Mouse (Mus musculus) limb, embryonic 12.5 days (tissue): Measurements from ENCODE around the gene Cct7. TPM values are rescaled to one million over a fixed set of nuclear protein-coding genes. Genes with fewer than 3 reads are reported as not detected.

Source experiments
- ATAC-seq: fragments of 200-750 bp; cut with Nextera tagmentation; 2 replicates; pipeline ENCODE4 v1.8.0; 2017; ENCODE audit warnings: low read depth, moderate TSS enrichment; ENCODE audit not compliant: insufficient number of reproducible peaks, insufficient read depth, low FRiP score, low TSS enrichment
- H3K27ac ChIP-seq: fragments of 300-500 bp; sonication (generic); 2 replicates; pipeline ENCODE4 v1.5.1; 2016; ENCODE audit warnings: mild to moderate bottlenecking, moderate library complexity
- H3K27me3 ChIP-seq: fragments of 300-500 bp; sonication (generic); 2 replicates; pipeline ENCODE4 v1.6.1; 2016; ENCODE audit warnings: mild to moderate bottlenecking, moderate library complexity
- H3K36me3 ChIP-seq: fragments of 300-500 bp; sonication (generic); 2 replicates; pipeline ENCODE4 v1.6.1; 2016; ENCODE audit warnings: mild to moderate bottlenecking, moderate library complexity
- H3K4me1 ChIP-seq: fragments of 300-500 bp; sonication (generic); replicated peaks from 2 replicates; pipeline ENCODE4 v1.6.1; 2016
- H3K4me2 ChIP-seq: fragments of 300-500 bp; sonication (generic); 2 replicates; pipeline ENCODE4 v1.6.1; 2016; ENCODE audit warnings: mild to moderate bottlenecking, moderate library complexity
- H3K4me3 ChIP-seq: fragments of 300-500 bp; sonication (generic); replicated peaks from 2 replicates; pipeline ENCODE4 v1.5.1; 2016; ENCODE audit warnings: mild to moderate bottlenecking
- H3K9ac ChIP-seq: fragments of 300-500 bp; sonication (generic); replicated peaks from 2 replicates; pipeline ENCODE4 v1.6.1; 2016; ENCODE audit warnings: mild to moderate bottlenecking, moderate library complexity
- H3K9me3 ChIP-seq: fragments of 300-500 bp; sonication (generic); 2 replicates; pipeline ENCODE4 v1.6.1; 2016; ENCODE audit warnings: mild to moderate bottlenecking, moderate library complexity
- WGBS: fragments of 180-500 bp; shearing (Covaris S2); methylation state at CpG from one replicate; pipeline ENCODE4 v1.1.7; 2016; 5-methylcytosine and 5-hydroxymethylcytosine counted together
- polyA plus RNA-seq: library from polyadenylated mRNA; unstranded; fragments of >200 nt; fragmentation: Nextera tagmentation; extraction: Ambion mirVana; gene quantifications from 2 replicates; pipeline ENCODE4 v1.2.1, GENCODE M21; 2016

The Cct7 gene
- polyA plus RNA-seq, 1 experiment from 2014 or later = 557 TPM

DNA sequence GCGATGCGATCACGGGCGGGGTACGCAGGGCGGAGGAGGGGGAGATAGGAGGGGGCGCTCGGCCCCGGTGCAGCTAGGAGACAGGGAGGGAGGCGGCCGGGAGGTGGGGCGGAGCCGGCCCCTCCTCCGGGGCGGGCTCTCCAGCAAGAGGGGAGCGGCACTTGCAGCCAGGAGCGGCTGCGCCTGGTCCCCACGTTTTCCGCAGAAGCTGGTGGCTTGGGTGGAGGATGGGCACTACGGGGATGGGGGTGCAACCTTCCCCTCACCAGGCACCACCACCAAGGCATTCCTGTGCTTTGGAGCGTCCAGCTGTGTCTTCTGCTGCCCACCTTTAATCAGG lies 51.6 kb downstream of the Cct7 start, which contains the start of gene Fbxo41:
TSS of gene Fbxo41 (minus strand) at position 84 of the 340 bp plus-strand sequence.
- peak within 1 kb of the TSS; percentile 75 for H3K9ac ChIP-seq
- peak within 1 kb of the TSS; percentile 94 for H3K4me2 ChIP-seq
- 0 out of 2 replicates have a peak within 1 kb of the TSS, but pooled peaks have one; percentile 50 for H3K27ac ChIP-seq
- ATAC-seq = peak; percentile 64
- H3K9me3 ChIP-seq = no peaks in the 10 kb centered on the region
- H3K4me3 ChIP-seq = peak within 1 kb of the TSS; percentile 74
- under 1% methylated on average over 22 of the region's 22 CpGs for WGBS
- H3K4me1 ChIP-seq = peaks cover 17% of the 10 kb centered on the region
- H3K36me3 ChIP-seq = no peaks in the 10 kb centered on the region
- peaks cover 61% of the 10 kb centered on the region for H3K27me3 ChIP-seq

- H3K9me3 ChIP-seq = no peaks in the 10 kb centered on the region
- no peaks in the 10 kb centered on the region for H3K36me3 ChIP-seq
- H3K27ac ChIP-seq = no peak overlapping the region
- H3K9ac ChIP-seq = no peak overlapping the region
- H3K4me3 ChIP-seq = no peak overlapping the region
- ATAC-seq = no peak
- H3K4me2 ChIP-seq = no peak overlapping the region
- H3K4me1 ChIP-seq = peaks cover 17% of the 10 kb centered on the region
- WGBS = 77% methylated on average over 2 of the region's 2 CpGs
- peaks cover 80% of the 10 kb centered on the region for H3K27me3 ChIP-seq
Measured at GRCm38 (mm10) chr6:85504908-85505307, 53.6 kb downstream of the Cct7 start.

DNA sequence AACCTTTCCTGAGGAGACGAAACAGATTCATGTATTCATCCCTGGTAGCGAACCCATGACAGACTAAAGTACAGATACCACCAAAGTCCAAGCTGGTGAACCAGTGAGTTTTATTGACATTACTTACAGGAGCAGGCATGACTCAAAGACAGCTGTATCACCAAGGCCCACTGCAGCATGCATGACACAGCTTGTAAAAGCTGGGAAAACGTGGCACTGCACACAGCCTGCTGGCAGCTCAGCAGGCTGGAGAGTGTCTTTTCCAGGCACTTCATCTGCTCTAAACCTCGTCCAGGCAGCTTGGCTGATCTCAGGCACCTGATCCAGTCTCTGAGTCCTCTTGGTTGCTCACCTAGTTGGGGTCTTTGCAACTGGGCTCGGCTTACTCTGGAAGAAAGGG lies 57.3 kb downstream of the Cct7 start:
- WGBS = 44% methylated on average over 5 of the region's 5 CpGs
- no peaks in the 10 kb centered on the region for H3K36me3 ChIP-seq
- peaks cover 25% of the 10 kb centered on the region for H3K4me1 ChIP-seq
- no peaks in the 10 kb centered on the region for H3K9me3 ChIP-seq
- no peak overlapping the region for H3K4me3 ChIP-seq
- no peak overlapping the region for H3K9ac ChIP-seq
- no peak for ATAC-seq
- H3K27ac ChIP-seq = no peak overlapping the region
- peaks cover 89% of the 10 kb centered on the region for H3K27me3 ChIP-seq
- H3K4me2 ChIP-seq = no peak overlapping the region

- Histone ChIP-seq H3K9me3 (0 out of 2 replicates have a peak, but pooled peaks cover 3% of the 10 kb centered on the region), H3K4me3 (no peak overlapping the region), H3K27me3 (peaks cover 88% of the 10 kb centered on the region), H3K9ac (no peak overlapping the region), H3K4me2 (no peak overlapping the region), H3K4me1 (peaks cover 28% of the 10 kb centered on the region), H3K36me3 (no peaks in the 10 kb centered on the region), H3K27ac (no peak overlapping the region)
- no peak for ATAC-seq
- 2% methylated on average over 6 of the region's 6 CpGs for WGBS
Measured at GRCm38 (mm10) chr6:85510476-85510875, 59.2 kb downstream of the Cct7 start.

GRCm38 (mm10) chr6:85511286-85512055 lies 60.2 kb downstream of the Cct7 start:
- Histone ChIP-seq H3K36me3 (no peaks in the 10 kb centered on the region), H3K9ac (no peak overlapping the region), H3K27ac (no peak overlapping the region), H3K4me1 (peaks cover 28% of the 10 kb centered on the region), H3K4me3 (peak overlapping the region; percentile 46), H3K4me2 (peak overlapping the region; percentile 80), H3K27me3 (peaks cover 95% of the 10 kb centered on the region), H3K9me3 (0 out of 2 replicates have a peak, but pooled peaks cover 3% of the 10 kb centered on the region)
- no peak for ATAC-seq
- WGBS = under 1% methylated on average over 85 of the region's 88 CpGs

DNA sequence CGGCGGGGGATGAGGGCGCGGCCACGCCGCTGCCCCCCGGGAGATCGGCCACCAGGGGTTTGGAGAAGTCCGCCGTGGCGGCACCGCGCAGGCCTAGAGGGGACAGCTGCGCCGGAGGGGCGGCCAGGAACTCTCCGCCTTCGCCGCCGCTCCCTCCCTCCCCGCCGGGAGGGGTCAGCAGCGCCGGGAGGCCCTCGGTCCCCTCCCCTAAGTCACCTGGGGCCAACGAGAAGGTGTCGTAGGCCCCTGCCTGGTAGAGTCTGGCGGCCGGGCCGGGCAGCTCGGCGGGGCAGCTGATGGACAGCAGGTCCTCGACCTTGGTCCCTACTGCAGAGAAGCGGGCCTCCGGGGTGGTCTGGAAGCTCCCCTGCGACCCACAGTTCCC lies 60.7 kb downstream of the Cct7 start:
- H3K27ac ChIP-seq = no peak overlapping the region
- peaks cover 28% of the 10 kb centered on the region for H3K4me1 ChIP-seq
- ATAC-seq = no peak
- WGBS = under 1% methylated on average over 36 of the region's 36 CpGs
- H3K4me3 ChIP-seq = peak overlapping the region; percentile 46
- H3K9ac ChIP-seq = no peak overlapping the region
- 0 out of 2 replicates have a peak, but pooled peaks cover 3% of the 10 kb centered on the region for H3K9me3 ChIP-seq
- H3K27me3 ChIP-seq = peaks cover 96% of the 10 kb centered on the region
- H3K4me2 ChIP-seq = peak overlapping the region; percentile 80
- no peaks in the 10 kb centered on the region for H3K36me3 ChIP-seq

DNA sequence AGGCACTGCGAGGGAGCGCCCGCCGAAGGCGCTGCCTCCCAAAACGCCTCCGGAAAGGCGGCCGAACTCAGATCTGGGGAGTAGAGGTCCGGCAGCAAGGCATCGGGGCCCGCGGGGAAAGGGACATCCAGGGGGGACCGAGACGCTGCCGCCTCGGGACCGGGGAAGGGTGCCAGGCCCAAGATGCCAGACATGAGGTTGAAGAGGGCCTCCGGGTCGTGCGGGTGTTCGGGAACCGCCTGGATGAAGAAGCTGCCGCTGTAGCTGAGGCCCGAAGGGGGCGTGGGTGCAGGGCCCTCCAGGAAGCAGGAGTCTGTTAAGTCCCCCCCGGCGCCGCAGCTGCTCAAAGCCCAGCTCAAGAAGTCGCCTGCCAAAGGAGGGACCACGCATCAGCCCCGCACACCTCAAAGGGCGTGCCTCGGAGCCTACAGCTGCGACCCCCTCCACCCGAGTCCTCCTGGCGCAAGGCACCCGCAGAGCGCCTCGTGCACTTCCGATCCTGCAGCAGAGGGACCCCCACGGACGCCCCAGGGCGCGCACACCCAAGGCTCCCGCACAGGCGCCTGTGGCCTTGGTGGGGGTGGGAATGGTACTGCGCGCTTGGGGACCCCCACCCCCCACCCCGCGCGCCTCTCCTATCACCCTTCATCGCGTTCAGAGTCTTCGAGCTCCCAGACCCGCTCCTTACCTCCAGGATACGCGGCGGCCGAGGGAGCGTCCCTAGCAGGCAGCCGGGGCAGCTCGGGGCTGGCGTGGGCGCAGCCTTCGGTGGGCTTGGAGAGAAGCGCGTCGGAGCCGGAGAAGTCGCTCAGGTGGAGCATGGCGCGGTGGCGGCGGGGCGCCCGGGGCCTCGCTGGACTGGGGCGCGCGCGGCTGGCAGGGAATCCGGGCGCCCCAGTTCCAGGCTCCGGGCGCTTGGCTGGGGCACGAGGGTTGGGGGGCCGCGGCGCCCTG lies 61.5 kb downstream of the Cct7 start:
- WGBS = under 1% methylated on average over 71 of the region's 90 CpGs
- H3K27me3 ChIP-seq = peaks cover 92% of the 10 kb centered on the region
- H3K27ac ChIP-seq = no peak overlapping the region
- H3K9ac ChIP-seq = no peak overlapping the region
- ATAC-seq = no peak
- peak overlapping the region; percentile 46 for H3K4me3 ChIP-seq
- peaks cover 28% of the 10 kb centered on the region for H3K4me1 ChIP-seq
- H3K36me3 ChIP-seq = no peaks in the 10 kb centered on the region
- H3K9me3 ChIP-seq = 0 out of 2 replicates have a peak, but pooled peaks cover 3% of the 10 kb centered on the region
- H3K4me2 ChIP-seq = peak overlapping the region; percentile 80

GRCm38 (mm10) chr6:85513531-85513910 lies 62.2 kb downstream of the Cct7 start, which contains the start of gene Egr4:
TSS of gene Egr4 (minus strand) at chr6:85513589.
- peak within 1 kb of the TSS; percentile 46 for H3K4me3 ChIP-seq
- H3K9ac ChIP-seq = no peak within 1 kb of the TSS
- peaks cover 93% of the 10 kb centered on the region for H3K27me3 ChIP-seq
- H3K9me3 ChIP-seq = 0 out of 2 replicates have a peak, but pooled peaks cover 3% of the 10 kb centered on the region
- H3K4me1 ChIP-seq = peaks cover 28% of the 10 kb centered on the region
- under 1% methylated on average over 37 of the region's 38 CpGs for WGBS
- H3K36me3 ChIP-seq = no peaks in the 10 kb centered on the region
- peak; percentile 48 for ATAC-seq
- no peak within 1 kb of the TSS for H3K27ac ChIP-seq
- H3K4me2 ChIP-seq = peak within 1 kb of the TSS; percentile 80

- Histone ChIP-seq H3K4me3 (no peak overlapping the region), H3K36me3 (no peaks in the 10 kb centered on the region), H3K9me3 (0 out of 2 replicates have a peak, but pooled peaks cover 3% of the 10 kb centered on the region), H3K27ac (no peak overlapping the region), H3K4me1 (peaks cover 28% of the 10 kb centered on the region), H3K4me2 (no peak overlapping the region), H3K9ac (no peak overlapping the region), H3K27me3 (peaks cover 80% of the 10 kb centered on the region)
- 76% methylated on average over 4 of the region's 4 CpGs for WGBS
- ATAC-seq = no peak
Measured at GRCm38 (mm10) chr6:85515941-85516340, 64.6 kb downstream of the Cct7 start.
